Mouse (Mus musculus): ENCODE measurements at regions not wholly inside any gene's neighbourhood (a gene's known extent, or its start where the extent isn't known, plus 50 kb on each side); places are given as distances from the start of the nearest gene placed in this dataset.

GRCm38 (mm10) chr12:39822671-39823070 lies 215.2 kb downstream of the Arl4a start:
- 86% methylated on average over 3 of the region's 3 CpGs for WGBS
- no peaks in the 10 kb centered on the region for H3K9me3 ChIP-seq
- no peak for DNase-seq (ENCODE audit: extremely low spot score, low spot score)
- no peak overlapping the region for H3K27ac ChIP-seq
- no peaks in the 10 kb centered on the region for H3K27me3 ChIP-seq (ENCODE audit: poor library complexity, severe bottlenecking)
- no peak overlapping the region for H3K4me3 ChIP-seq
- no peaks in the 10 kb centered on the region for H3K4me1 ChIP-seq
- no peaks in the 10 kb centered on the region for H3K36me3 ChIP-seq (replicated peaks)

DNA sequence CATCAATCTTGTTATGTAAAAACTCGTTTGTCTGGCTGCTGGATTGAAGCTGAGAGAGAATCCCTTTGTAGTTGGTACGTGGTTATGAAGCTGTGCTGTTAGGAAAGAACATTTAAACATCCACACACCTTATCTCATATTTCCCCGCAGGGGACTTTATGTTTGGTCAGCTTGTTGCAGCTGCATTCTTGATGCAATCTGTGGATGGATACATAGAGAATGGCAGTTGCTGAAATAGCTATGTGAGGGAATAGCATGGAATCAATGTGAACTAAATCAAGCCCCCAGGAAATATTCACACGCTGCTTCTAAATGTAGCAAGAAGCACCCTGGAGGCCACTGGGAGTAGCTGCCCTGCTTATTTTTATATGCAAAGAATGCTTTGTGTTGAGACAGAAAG lies 236.3 kb downstream of the Arl4a start:
- no peaks in the 10 kb centered on the region for H3K36me3 ChIP-seq (replicated peaks)
- WGBS = 83% methylated on average over 4 of the region's 4 CpGs
- H3K9me3 ChIP-seq = no peaks in the 10 kb centered on the region
- H3K27ac ChIP-seq = no peak overlapping the region
- no peaks in the 10 kb centered on the region for H3K4me1 ChIP-seq
- H3K4me3 ChIP-seq = no peak overlapping the region
- no peak for DNase-seq (ENCODE audit: extremely low spot score, low spot score)
- H3K27me3 ChIP-seq (ENCODE audit: poor library complexity, severe bottlenecking) = no peaks in the 10 kb centered on the region

DNA sequence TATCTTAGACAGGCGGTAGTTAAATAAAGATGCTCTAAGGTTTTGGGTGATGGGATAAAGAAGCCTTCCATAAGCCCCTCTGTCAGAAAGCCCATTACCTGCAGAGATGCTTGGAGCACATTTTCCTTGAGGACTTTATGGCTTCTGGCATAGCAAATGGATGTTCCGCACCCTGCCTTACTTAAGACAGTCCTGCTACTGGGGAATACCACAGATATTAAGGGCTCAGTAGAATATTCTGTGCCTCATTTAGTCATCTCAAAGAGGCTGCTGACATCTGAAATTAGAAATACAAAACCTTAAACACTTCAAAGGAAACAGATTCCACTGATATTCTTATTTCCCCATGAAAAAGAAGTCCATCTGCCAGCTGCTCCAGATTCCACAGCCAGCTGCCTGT lies 240.0 kb downstream of the Arl4a start:
- Histone ChIP-seq H3K4me1 (no peaks in the 10 kb centered on the region), H3K4me3 (no peak overlapping the region), H3K27me3 (ENCODE audit: poor library complexity, severe bottlenecking) (no peaks in the 10 kb centered on the region), H3K36me3 (replicated peaks) (no peaks in the 10 kb centered on the region), H3K9me3 (no peaks in the 10 kb centered on the region), H3K27ac (no peak overlapping the region)
- 99% methylated on average over 2 of the region's 2 CpGs for WGBS
- no peak for DNase-seq (ENCODE audit: extremely low spot score, low spot score)

DNA sequence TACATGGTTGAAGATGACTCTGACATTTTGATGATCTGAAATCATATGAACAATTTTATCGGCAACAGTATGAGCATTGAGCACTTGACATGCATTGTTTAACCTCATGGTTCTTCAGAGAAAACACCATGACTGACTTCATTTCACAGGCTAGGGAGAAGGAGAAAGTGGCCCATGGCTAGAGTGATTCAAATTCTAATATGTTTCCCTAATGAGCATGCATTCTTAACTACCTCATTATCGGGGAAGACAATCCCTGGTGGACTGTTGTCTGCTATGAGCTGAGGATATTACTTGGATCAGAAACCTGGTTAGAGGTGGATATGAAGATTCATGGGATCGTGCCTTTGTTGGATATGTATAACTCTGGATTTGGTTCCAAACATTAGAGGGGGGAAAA lies 240.9 kb downstream of the Arl4a start:
- no peak for DNase-seq (ENCODE audit: extremely low spot score, low spot score)
- H3K27me3 ChIP-seq (ENCODE audit: poor library complexity, severe bottlenecking) = no peaks in the 10 kb centered on the region
- H3K4me3 ChIP-seq = no peak overlapping the region
- H3K9me3 ChIP-seq = no peaks in the 10 kb centered on the region
- no peak overlapping the region for H3K27ac ChIP-seq
- H3K4me1 ChIP-seq = no peaks in the 10 kb centered on the region
- WGBS = 91% methylated on average over 3 of the region's 3 CpGs
- H3K36me3 ChIP-seq (replicated peaks) = no peaks in the 10 kb centered on the region

GRCm38 (mm10) chr12:39785026-39785425 lies 252.8 kb downstream of the Arl4a start:
- H3K27me3 ChIP-seq (ENCODE audit: poor library complexity, severe bottlenecking) = no peaks in the 10 kb centered on the region
- DNase-seq (ENCODE audit: extremely low spot score, low spot score) = no peak
- H3K27ac ChIP-seq = no peak overlapping the region
- no peak overlapping the region for H3K4me3 ChIP-seq
- no peaks in the 10 kb centered on the region for H3K9me3 ChIP-seq
- H3K4me1 ChIP-seq = no peaks in the 10 kb centered on the region
- 93% methylated on average over 3 of the region's 3 CpGs for WGBS
- no peaks in the 10 kb centered on the region for H3K36me3 ChIP-seq (replicated peaks)

- Histone ChIP-seq H3K4me1 (no peaks in the 10 kb centered on the region), H3K9me3 (no peaks in the 10 kb centered on the region), H3K27ac (no peak overlapping the region), H3K27me3 (ENCODE audit: poor library complexity, severe bottlenecking) (no peaks in the 10 kb centered on the region), H3K36me3 (replicated peaks) (no peaks in the 10 kb centered on the region), H3K4me3 (no peak overlapping the region)
- no peak for DNase-seq (ENCODE audit: extremely low spot score, low spot score)
- WGBS = 93% methylated on average over 3 of the region's 3 CpGs
These were observed 253.3 kb downstream of the Arl4a start for GRCm38 (mm10) chr12:39784532-39784931.

GRCm38 (mm10) chr12:39776173-39776572 lies 261.7 kb downstream of the Arl4a start:
- H3K4me1 ChIP-seq = no peaks in the 10 kb centered on the region
- no peaks in the 10 kb centered on the region for H3K9me3 ChIP-seq
- 90% methylated on average over 3 of the region's 3 CpGs for WGBS
- no peak overlapping the region for H3K4me3 ChIP-seq
- no peak for DNase-seq (ENCODE audit: extremely low spot score, low spot score)
- H3K36me3 ChIP-seq (replicated peaks) = no peaks in the 10 kb centered on the region
- H3K27ac ChIP-seq = no peak overlapping the region
- no peaks in the 10 kb centered on the region for H3K27me3 ChIP-seq (ENCODE audit: poor library complexity, severe bottlenecking)

GRCm38 (mm10) chr12:39766988-39767387 lies 270.8 kb downstream of the Arl4a start:
- H3K9me3 ChIP-seq = no peaks in the 10 kb centered on the region
- no peaks in the 10 kb centered on the region for H3K27me3 ChIP-seq (ENCODE audit: poor library complexity, severe bottlenecking)
- WGBS = 91% methylated on average over 11 of the region's 11 CpGs
- H3K36me3 ChIP-seq (replicated peaks) = no peaks in the 10 kb centered on the region
- DNase-seq (ENCODE audit: extremely low spot score, low spot score) = no peak
- no peak overlapping the region for H3K27ac ChIP-seq
- no peak overlapping the region for H3K4me3 ChIP-seq
- no peaks in the 10 kb centered on the region for H3K4me1 ChIP-seq

DNA sequence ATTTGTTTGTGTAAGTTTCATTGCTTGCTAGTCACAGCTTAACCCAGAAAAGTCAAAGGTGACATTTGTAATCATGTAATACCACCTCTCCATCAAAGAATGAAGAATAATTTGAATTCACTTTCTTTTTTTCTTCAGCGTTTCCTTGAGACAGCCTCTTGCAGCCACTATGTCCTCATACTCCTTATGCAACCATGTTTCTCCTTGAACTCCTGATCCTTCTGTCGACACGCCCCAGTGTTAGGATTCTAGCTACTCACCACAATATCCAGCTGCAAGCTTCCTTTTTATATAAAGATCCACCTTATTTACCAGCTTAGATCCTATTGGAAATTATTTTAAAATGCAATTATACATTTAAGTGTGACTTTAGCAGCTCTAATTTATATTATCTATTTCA lies 274.3 kb downstream of the Arl4a start:
- no peaks in the 10 kb centered on the region for H3K4me1 ChIP-seq
- no peaks in the 10 kb centered on the region for H3K9me3 ChIP-seq
- no peak overlapping the region for H3K4me3 ChIP-seq
- no peak for DNase-seq (ENCODE audit: extremely low spot score, low spot score)
- WGBS = 88% methylated on average over 3 of the region's 3 CpGs
- H3K27me3 ChIP-seq (ENCODE audit: poor library complexity, severe bottlenecking) = no peaks in the 10 kb centered on the region
- no peak overlapping the region for H3K27ac ChIP-seq
- no peaks in the 10 kb centered on the region for H3K36me3 ChIP-seq (replicated peaks)

- Histone ChIP-seq H3K4me1 (no peaks in the 10 kb centered on the region), H3K27me3 (ENCODE audit: poor library complexity, severe bottlenecking) (no peaks in the 10 kb centered on the region), H3K27ac (no peak overlapping the region), H3K9me3 (no peaks in the 10 kb centered on the region), H3K4me3 (no peak overlapping the region), H3K36me3 (replicated peaks) (no peaks in the 10 kb centered on the region)
- DNase-seq (ENCODE audit: extremely low spot score, low spot score) = no peak
- WGBS = 79% methylated on average over 5 of the region's 5 CpGs
These were observed 275.9 kb downstream of the Arl4a start for GRCm38 (mm10) chr12:39761946-39762345.

GRCm38 (mm10) chr12:39761326-39761725 lies 276.5 kb downstream of the Arl4a start:
- Histone ChIP-seq H3K36me3 (replicated peaks) (no peaks in the 10 kb centered on the region), H3K27ac (no peak overlapping the region), H3K4me3 (no peak overlapping the region), H3K4me1 (no peaks in the 10 kb centered on the region), H3K27me3 (ENCODE audit: poor library complexity, severe bottlenecking) (no peaks in the 10 kb centered on the region), H3K9me3 (no peaks in the 10 kb centered on the region)
- 70% methylated on average over 1 of the region's 1 CpGs for WGBS
- no peak for DNase-seq (ENCODE audit: extremely low spot score, low spot score)

DNA sequence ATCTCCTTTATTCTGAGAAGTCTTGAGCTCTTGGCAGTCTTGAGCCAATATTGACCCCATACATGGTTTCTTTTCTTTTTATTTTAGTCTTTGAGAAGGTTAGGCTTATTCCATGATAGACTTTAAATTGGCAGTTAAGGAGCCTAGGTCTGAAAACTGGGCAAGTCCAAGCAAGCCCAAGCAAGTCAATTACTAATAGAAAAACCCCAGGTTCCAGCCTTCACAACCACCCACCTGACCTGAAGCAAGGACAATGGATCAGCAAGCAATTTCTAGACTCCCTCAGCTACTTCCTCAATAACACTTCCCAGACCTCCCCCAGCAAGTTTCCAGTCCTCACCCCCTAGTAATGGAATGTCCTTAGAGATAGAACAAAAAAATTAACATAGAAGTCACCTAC lies 279.9 kb downstream of the Arl4a start:
- DNase-seq (ENCODE audit: extremely low spot score, low spot score) = no peak
- Histone ChIP-seq H3K36me3 (replicated peaks) (no peaks in the 10 kb centered on the region), H3K27me3 (ENCODE audit: poor library complexity, severe bottlenecking) (no peaks in the 10 kb centered on the region), H3K9me3 (no peaks in the 10 kb centered on the region), H3K4me3 (no peak overlapping the region), H3K4me1 (no peaks in the 10 kb centered on the region), H3K27ac (no peak overlapping the region)

- Histone ChIP-seq H3K4me1 (no peaks in the 10 kb centered on the region), H3K27ac (no peak overlapping the region), H3K36me3 (replicated peaks) (no peaks in the 10 kb centered on the region), H3K27me3 (ENCODE audit: poor library complexity, severe bottlenecking) (no peaks in the 10 kb centered on the region), H3K9me3 (no peaks in the 10 kb centered on the region), H3K4me3 (no peak overlapping the region)
- DNase-seq (ENCODE audit: extremely low spot score, low spot score) = no peak
- 88% methylated on average over 5 of the region's 5 CpGs for WGBS
These were observed 286.0 kb downstream of the Arl4a start for GRCm38 (mm10) chr12:39751850-39752249.
